Mouse (Mus musculus) erythroid progenitor cell, adult 5-6 weeks (primary cell): ENCODE measurements at regions not wholly inside any gene's neighbourhood (a gene's known extent, or its start where the extent isn't known, plus 50 kb on each side); places are given as distances from the start of the nearest gene placed in this dataset.
A peak's percentile ranks its signal among the peaks of the same experiment; 100 is the strongest.
"Not testable (repeated sequence)": the region's sequence is repeated elsewhere in the genome, so short reads cannot be mapped to it uniquely, and the experiment has no call there.

Experiments
- ATAC-seq: replicated peaks from 2 replicates; pipeline ENCODE4 v1.8.0; 2016; ENCODE audit warnings: moderate number of reproducible peaks, mild to moderate bottlenecking, moderate TSS enrichment, inconsistent platforms; ENCODE audit not compliant: poor library complexity, low FRiP score, severe bottlenecking

DNA sequence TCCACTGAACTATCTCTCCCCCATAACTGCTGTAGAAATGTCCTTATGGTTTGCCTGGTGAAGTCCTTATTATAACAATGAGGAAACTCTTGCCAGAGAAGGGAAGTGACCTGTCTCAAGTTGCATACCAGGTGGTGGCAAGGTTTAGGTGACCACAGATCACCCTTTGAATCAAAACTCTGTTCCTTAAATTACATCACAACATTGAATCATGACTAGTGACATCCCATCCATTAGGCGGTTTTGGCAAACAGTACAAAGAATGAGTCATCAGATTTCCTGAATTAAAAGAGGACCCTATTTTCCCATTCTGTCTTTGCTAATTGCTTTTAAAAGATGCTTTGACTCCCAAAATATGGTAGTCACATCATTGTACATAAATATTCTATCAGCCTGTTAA lies 168.5 kb upstream of the Pgr start:
- ATAC-seq = no peak

DNA sequence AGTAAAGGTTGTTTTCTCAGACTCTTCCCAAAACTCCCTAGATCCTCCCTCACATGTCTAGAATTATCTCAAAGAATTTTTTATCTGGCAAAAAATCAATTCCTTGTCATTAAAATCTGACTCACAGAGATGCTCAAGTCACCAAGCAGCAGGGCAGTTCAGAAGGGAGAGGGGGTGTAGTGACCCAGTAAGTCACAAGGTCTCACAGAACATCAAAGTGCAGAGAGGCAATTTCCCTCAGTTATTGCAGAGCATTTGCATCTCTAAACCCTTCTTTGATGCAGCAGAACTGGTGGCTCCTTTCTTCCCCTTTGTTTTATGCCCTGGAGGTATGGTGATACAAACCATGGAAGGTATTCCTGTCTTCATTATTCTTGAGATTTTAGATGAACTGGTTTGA lies 166.1 kb upstream of the Pgr start:
- ATAC-seq = no peak

DNA sequence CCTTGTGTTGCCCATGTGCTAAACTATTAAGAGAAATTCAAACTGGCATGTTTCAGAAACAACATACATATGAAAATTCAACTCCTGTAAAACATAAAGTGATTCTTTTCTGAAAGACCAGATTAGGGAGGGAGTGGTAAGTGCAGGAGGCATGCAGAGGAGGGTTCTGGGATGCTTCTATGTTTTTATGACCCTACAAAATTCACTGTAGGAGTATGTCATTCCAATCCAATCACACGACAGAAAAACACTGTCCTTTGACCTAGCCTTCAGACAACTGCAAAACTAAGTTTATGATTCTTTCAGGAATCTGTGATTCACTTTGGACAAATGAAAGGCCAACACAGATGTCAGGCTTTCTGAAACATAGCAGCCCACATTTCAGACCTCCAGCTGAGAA lies 159.4 kb upstream of the Pgr start:
- no peak for ATAC-seq

DNA sequence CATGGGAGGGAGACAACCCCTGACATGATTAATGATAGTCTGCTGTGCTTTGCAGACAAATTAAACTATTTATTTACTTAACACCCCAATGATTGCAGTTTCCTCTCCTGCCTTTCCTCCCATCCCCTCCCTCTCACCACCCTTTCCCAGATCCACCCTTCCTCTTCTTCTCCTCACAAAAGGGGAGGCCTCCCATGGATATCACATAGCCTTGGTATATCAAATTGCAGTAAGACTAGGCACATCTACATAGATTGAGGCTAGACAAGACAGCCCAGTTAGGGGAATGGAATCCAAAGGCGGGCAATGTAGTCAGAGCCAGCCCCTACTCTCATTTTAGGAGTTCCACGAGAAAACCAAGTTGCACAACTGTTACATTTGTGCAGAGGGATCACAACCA lies 149.8 kb upstream of the Pgr start:
- no peak for ATAC-seq

DNA sequence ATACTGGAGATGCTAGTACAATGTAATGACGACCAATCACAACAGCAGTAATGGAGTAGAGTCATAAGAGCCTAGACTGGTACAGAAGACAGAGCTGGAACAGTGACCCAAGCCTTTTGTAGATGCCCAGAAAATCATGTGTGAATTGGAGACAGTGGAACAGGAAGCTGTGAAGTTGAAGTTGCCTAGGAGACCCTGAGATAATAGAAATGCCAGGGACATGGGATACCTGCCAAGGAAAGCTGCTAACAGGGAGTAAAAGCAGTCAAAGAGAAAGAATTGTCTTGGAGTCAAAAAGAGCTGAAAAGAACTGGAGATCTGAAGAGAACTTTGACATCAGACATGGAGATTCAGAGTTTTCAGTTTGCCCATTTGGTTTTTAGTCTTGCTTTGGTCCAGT lies 138.8 kb upstream of the Pgr start:
- ATAC-seq = no peak

DNA sequence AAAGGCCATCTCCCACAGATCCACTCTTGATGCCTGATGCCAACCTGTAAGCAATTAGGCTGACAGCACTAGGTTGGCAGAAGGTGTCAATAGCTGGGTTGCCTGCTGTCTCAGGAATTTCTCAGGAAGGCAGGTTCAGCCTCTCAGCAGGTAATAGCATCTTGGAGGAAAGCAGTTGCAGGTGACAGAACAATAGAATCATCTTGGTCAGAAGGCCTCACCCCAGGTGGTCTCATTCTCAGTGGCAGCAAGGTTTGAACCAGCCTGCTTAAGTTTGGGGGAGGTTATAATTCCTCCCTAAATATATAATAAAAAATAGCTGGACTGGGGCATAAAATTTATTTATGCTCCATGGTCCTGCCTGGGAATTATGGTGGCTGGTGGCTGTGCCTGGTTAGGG lies 130.2 kb upstream of the Pgr start:
- ATAC-seq = not testable (repeated sequence)

DNA sequence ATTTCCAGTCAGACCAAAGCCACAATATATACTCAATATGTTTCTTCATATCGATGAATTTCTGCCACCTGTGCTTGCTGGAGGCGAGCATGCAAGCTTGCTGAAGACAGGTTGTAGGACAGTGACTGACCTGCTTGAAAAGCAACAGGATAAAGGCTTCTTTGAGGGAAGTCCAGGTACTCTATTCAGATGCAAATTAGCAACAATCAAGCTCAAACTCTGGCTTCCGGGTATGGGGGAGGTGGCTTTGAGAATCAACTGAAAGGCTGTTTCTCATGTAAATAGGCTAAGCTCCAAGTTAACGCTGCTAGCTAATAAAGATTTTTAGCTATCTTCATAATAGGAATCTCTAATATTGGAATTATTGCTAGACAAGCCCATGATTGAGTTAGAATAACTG lies 129.6 kb upstream of the Pgr start:
- no peak for ATAC-seq

DNA sequence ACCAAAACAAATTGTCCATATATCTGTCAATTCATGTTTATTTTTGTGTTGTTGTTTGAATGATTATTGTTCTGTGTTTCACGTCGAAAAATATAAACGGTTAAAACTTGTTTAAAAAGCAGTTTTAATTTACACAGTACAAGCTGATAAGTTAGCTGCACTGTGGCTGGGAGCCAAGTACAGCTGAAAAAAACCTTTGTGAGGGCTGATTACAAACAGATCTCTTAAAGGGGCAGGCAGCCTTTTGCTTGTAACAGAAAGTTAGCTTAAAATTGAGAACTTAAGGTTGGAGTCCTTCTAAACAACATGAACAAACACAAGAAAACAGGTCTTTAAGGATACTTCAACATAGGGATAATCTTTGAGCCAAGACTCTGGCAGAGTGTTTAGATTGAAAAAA lies 118.3 kb upstream of the Pgr start:
- ATAC-seq = not testable (repeated sequence)

DNA sequence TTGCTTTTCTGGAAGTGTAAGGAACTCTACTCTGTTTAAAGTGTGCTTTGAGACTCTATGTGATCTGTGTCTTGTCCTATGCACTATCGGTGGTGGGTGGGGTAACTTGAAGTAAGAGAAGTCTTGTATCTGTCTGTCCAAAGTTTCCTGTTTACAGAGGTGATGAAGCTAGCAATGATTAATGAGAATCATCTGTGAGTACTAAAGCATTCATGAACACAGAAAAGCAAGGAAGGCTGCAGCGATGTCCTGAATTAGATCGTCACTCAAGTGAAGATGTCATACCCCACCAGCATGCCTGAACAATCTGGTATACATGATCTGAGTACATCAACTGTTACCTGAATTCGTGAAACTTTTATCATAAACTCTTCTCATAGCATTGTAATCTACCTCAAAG lies 85.4 kb upstream of the Pgr start:
- no peak for ATAC-seq

DNA sequence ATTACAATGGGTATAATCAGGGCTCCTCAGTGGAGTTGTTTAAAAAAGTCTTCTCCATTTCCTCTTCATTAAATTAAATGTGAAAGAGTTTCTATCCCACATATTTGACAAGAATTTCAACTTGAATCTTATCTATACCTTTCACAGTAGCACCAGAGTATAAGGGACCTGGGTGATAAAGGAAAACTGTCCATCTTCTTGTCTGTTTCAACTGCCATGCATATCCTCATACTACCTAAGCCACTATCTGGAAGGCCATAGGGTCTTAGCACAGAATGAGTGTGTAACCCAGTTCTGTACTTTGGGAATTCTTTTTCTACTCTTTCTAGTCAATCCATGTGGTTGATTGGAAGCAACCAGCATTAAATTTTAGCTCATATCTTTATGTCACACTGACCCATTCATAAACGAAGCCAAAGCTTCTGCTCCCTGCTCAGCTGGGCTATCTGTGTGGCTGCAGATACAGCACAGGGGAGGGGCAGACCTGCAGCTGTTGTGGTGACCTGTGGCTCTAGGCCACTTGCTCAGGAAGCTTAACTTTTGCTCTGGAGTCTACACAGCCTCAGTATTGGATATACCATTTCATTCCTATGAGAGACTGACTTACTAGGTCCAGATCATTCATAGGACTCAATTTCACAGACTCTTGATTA lies 75.8 kb upstream of the Pgr start:
- peak; percentile 95 for ATAC-seq

DNA sequence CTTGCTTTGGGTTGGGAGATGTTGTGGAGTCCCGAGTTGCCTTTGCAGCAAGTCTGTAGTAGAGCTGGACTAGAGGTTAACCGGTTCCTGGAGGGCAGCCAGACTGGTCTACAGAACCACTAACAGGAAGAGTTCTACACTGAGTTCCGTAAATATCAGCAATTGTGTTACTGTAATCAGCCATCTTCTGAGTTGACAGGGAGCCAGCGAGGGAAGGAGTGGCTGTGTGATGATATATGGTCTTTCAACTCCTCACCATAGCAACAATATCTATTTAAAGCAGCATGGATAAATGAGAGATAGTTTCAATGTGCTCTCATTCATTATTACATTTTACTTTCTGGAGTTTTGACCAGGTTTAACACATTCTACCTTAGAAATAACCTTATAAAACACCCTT lies 67.5 kb upstream of the Pgr start:
- ATAC-seq = peak; percentile 82

DNA sequence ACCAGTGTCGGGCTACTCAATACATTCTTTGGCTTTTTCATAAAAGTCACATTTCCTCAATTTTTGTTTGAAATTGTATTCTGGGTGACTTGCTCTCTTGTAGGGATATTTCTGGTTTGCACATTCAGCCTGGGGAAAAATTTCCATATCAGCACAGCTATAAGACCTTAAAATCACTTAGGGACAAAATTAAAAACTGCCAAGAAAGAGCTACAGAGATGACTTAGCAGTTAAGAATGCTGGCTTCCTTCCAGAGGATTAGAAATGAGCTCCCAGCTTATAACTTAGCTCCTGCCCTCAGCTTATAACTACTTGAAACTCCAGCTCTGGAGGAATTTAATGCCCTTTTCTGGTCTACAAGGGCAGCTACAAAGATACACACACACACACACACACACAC lies 62.6 kb upstream of the Pgr start:
- ATAC-seq = no peak

DNA sequence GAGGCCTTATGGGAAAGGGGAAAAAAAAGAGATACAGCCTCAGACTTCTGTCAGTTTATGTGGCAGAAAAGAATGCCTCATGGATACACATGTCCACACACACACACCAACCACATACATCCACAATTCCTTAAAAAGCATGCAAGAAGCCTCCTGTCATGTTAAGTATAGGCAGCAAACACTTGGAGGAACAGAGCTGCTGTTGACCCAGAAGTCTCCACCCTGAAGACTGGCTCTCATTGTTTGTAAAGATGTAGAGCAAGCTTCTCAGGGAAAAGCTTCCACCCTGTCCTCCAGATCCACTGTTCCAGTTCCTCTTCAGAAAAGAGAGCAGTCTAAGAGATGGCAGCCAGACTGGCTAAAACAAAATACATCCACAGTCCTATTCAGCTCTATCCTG lies 61.3 kb upstream of the Pgr start:
- ATAC-seq = no peak

DNA sequence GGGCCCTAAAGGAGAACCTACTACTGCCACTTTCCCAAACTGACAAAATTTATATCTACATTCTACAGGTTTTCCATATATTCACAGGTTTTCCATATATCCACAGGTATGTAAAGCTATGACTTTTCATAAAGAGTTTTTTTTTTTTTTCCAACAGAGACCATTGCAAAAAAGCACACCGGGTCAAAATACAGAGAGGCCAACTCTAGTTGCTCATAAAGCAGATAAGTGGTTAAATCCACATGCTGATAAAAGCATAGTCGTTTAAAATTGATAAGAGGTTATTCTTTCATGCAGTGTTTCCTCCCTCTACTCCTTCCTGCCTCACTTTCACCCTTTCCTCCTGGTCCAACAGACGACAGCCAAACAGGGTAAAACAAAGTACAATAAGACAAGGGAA lies 60.7 kb upstream of the Pgr start:
- ATAC-seq = no peak
